Mouse (Mus musculus): ENCODE data around the gene Terf2. TPM values are rescaled to one million over a fixed set of nuclear protein-coding genes. Genes with fewer than 3 reads are reported as not detected.

Terf2 gene
- polyA plus RNA-seq, 1 experiment: 18.5 TPM

Other genes starting within 250 kb of the Terf2 start
- gene Has3, start 226.3 kb downstream of the Terf2 start, polyA plus RNA-seq (2012; rRNA removed): 3.1 TPM in 2 replicates
- gene Utp4, start 202.9 kb downstream of the Terf2 start, polyA plus RNA-seq (2012; rRNA removed): 24.7 and 30.2 TPM in 2 replicates
- 26.8 and 28.9 TPM in 2 replicates for gene Sntb2, start 160.8 kb downstream of the Terf2 start, polyA plus RNA-seq (2012; rRNA removed)
- 45.1 and 46.6 TPM in 2 replicates for gene Vps4a, start 65.3 kb downstream of the Terf2 start, polyA plus RNA-seq (2012; rRNA removed)
- gene Pdf, start 47.9 kb downstream of the Terf2 start, polyA plus RNA-seq (2012; rRNA removed): 28.6 and 29.1 TPM in 2 replicates
- gene Cog8, start 39.9 kb downstream of the Terf2 start, polyA plus RNA-seq (2012; rRNA removed): 30.6 and 37.2 TPM in 2 replicates
- 40.5 and 50.2 TPM in 2 replicates for gene Nip7, start 39.7 kb downstream of the Terf2 start, polyA plus RNA-seq (2012; rRNA removed)
- gene Tmed6, start 30.9 kb downstream of the Terf2 start, polyA plus RNA-seq (2012; rRNA removed): not detected in 2 replicates
- 136 and 138 TPM in 2 replicates for gene Cyb5b, start 54.1 kb upstream of the Terf2 start, polyA plus RNA-seq (2012; rRNA removed)
- 57.2 and 60.8 TPM in 2 replicates for gene Nfat5, start 196.9 kb upstream of the Terf2 start, polyA plus RNA-seq (2012; rRNA removed)

Data from urinary bladder, adult 2 months (tissue).